Mouse (Mus musculus): ENCODE measurements around the gene Ncam1.

Ncam1 gene

DNA sequence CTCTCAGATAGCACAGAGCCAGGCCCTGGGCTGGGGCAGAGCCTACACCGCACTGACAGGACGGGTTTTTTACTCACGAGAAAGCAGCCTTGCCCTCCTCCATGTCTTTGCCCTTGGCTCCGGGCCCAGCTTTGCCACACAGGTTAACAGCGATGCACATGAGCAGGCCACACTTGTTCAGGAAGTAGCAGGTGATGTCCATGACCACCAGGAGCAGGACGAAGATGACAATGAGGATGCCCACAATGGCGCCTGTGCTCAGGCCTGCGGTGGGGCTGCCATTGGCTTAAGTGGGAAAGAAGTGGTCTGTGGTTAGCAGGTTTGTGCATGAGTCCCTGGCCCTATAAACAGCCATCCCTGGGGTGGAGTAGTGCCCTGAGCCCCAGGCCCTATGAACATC is 289.1 kb downstream of the Ncam1 start:
- DNase-seq (ENCODE audit: low spot score in 2 of 2): no peak

DNA sequence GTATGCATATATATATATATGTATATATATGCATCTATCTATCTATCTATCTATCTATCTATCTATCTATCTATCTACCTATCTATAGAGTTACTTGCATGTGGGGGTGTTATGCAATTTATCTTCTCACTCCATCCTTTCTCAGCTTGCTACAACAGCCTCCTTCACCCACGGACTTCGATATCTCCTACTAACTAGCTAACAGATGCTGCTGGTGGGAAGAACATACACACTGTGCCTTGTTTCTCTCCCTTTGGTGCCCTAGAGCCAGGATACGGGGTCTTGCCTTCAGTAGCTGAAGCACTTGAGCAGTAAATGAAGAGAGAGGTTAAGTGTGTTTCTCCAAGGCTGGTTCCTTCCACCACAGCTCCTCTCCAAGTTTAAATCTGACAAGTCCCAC is 289.6 kb downstream of the Ncam1 start:
- DNase-seq (ENCODE audit: low spot score in 2 of 2): peak in 1 of 2 experiments; percentile 39

GRCm38 (mm10) chr9:49507829-49508585 is 290.7 kb downstream of the Ncam1 start:
- no peak for DNase-seq (ENCODE audit: low spot score in 2 of 2)

DNA sequence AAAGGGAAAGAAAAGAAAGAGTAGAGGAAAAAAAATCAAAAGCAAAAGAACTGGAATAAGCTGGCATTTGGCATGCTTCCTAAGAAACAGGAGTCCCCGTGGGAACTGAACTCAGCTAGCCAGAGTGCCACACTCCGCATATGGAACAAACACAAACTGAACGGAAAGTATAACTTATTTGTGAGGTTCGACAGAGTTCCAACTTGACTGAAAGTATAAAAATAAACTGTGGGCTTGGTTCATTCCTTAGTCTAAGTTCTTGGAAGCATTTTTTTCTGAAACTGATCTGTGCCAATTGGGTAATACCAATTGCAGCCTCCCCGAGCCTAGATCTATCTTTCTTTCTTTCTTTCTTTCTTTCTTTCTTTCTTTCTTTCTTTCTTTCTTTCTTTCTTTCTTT is 294.1 kb downstream of the Ncam1 start:
- no peak for DNase-seq (ENCODE audit: low spot score in 2 of 2)

GRCm38 (mm10) chr9:49502245-49502644 is 296.5 kb downstream of the Ncam1 start:
- DNase-seq (ENCODE audit: low spot score in 2 of 2): no peak

GRCm38 (mm10) chr9:49499878-49500277 is 298.8 kb downstream of the Ncam1 start:
- no peak for DNase-seq (ENCODE audit: low spot score in 2 of 2)

DNA sequence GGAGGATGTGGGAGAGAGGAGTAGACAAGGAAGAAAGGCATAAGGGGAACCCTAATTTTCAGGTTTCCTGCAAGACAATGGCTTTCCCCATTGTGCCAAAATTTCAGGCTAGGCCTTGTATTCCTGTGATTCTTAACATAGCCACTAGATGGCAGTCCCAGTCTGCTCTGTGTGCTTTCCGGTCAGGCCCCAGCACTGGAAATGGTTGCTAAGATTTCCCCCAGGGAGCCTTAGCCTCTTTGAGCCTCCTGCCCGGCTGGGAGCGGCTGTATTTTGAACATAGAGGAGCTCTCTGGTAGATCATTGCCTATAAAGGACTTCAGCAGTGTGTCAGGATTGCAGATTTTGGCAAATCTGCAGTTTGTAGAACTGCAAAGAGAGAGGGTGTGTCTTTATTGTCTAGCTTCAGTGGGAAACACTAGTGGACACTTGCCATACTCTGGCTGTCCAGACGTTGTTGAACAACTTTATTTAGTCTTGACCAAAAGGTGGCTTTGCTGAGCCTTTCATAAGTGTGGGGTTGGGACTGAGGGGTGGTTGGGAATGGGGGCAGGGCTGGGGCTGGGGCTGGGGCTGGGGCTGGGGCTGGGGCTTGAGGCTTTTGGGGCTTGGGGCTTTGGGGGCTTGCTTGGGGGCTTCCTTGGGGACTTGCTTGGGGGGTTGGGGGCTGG is 304.6 kb downstream of the Ncam1 start:
- peak in 1 of 2 experiments; percentile 73 for DNase-seq (ENCODE audit: low spot score in 2 of 2)

DNA sequence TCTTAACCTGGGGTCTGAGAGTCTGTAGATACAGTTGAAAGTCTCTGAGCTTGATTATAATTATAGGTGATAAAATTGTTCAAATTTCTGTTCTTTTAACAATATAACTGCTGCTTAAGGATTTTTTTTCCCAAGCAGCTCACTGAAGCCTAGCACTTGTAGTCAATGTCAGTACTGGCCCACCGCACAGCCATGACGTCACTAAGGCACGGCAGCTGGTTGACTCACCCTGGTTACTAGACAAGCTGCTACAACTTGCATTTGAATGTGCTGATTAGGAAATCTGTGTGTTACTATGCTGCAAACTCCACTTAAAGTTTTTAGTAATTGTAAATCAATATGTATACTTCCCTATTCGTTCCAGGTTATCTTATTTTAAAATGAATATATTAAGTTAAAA is 308.1 kb downstream of the Ncam1 start:
- DNase-seq (ENCODE audit: low spot score in 2 of 2): no peak

- DNase-seq (ENCODE audit: low spot score in 2 of 2): peak in 1 of 2 experiments; percentile 86
Measured at GRCm38 (mm10) chr9:49488912-49489895, 309.5 kb downstream of the Ncam1 start.

DNA sequence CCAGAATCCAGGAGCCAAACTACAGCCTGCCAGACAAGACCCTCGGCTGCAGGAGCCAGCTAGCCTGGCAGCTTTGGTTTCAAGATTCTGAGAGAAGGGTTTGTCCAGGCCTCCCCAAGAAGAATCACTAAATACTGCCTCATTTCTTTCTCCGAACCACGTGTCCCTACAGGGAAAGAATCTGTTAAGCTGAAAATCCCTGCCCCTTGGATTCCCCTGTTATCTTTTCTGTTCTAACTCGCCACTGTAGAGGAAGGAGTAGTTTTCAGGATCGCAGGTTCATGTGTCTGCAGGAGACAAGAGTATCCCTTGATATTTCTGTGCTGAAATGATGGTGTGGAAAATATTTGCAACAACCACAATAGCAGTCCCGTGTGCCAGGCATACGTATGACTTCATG is 310.5 kb downstream of the Ncam1 start:
- no peak for DNase-seq (ENCODE audit: low spot score in 2 of 2)

DNA sequence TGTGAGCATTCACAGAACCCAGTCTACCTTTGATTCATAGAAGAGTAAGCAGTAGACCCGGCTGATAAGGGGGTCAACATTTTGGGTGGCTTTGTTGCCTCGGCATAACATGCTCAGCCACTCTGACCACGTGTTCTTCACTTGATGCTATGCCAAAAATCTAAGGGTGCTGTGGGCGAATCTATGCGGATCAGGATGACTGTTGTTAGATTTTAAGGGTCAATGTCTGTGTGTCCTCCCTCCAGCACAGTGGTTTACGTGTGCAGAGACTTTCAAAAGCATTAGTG is 311.1 kb downstream of the Ncam1 start:
- no peak for DNase-seq (ENCODE audit: low spot score in 2 of 2)

DNA sequence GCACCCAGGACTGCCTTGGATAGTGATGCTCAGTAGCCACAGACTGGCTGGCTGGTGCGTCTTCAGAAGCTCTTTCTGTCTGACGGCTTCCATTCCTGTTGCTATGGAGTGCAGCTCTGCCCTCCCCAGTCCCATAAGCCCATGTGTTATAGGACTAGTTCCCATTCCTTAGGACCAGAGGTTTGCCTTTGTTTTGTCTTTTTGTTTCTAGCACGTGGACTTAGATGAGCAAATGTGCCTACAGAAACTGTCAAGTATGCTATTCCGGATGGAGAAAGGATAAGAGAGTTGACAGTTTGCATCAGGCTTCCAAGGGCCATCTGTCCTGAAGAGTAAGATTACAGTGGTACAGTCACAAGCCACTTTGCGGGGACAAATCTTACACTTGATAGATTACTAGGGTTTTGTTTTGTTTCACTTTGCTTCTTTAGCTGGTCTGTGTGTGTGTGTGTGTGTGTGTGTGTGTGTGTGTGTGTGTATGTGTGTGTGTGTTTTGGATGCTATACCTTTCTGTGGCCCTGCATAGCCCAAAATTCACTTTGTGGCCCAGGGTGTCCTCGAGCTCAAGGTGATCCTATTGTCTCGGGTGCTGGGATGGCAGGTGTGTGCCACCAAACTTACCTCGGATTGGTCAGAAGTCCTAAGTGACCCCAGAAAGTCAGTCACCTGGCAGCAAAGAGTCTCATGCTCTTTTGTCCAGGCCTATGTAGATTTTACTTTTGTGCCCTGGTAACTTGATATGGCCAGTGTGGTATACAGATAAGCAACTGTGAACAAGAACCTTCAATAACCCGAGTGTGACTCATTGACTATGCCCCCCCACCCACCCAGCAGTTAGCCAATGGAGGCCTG is 311.7 kb downstream of the Ncam1 start:
- DNase-seq (ENCODE audit: low spot score in 2 of 2): no peak

- peak in 1 of 2 experiments; percentile 69 for DNase-seq (ENCODE audit: low spot score in 2 of 2)
Measured at GRCm38 (mm10) chr9:49485892-49486311, 312.8 kb downstream of the Ncam1 start, which contains the start of gene Ttc12. Gene Ttc12, minus strand, starts transcription at chr9:49486225.

GRCm38 (mm10) chr9:49485250-49485891 is 313.4 kb downstream of the Ncam1 start:
- DNase-seq (ENCODE audit: low spot score in 2 of 2): peak in 1 of 2 experiments; percentile 41

- DNase-seq (ENCODE audit: low spot score in 2 of 2): peak in 1 of 2 experiments; percentile 40
Measured at GRCm38 (mm10) chr9:49483316-49483715, 315.4 kb downstream of the Ncam1 start.

GRCm38 (mm10) chr9:49472126-49472525 is 326.6 kb downstream of the Ncam1 start:
- no peak for DNase-seq (ENCODE audit: low spot score in 2 of 2)

GRCm38 (mm10) chr9:49470946-49471345 is 327.8 kb downstream of the Ncam1 start:
- no peak for DNase-seq (ENCODE audit: low spot score in 2 of 2)

GRCm38 (mm10) chr9:49470006-49470405 is 328.7 kb downstream of the Ncam1 start:
- DNase-seq (ENCODE audit: low spot score in 2 of 2): no peak

GRCm38 (mm10) chr9:49456136-49456535 is 342.6 kb downstream of the Ncam1 start:
- DNase-seq (ENCODE audit: low spot score in 2 of 2): no peak

GRCm38 (mm10) chr9:49452396-49452795 is 346.3 kb downstream of the Ncam1 start:
- no peak for DNase-seq (ENCODE audit: low spot score in 2 of 2)
